In genomic region chr19:34254880-34255681, GRCm38 (mm10) we compare ENCODE assay signal across 8 mouse cellular contexts. TPM values are rescaled to one million over a fixed set of nuclear protein-coding genes. Genes with fewer than 3 reads are reported as not detected.
A peak's percentile ranks its signal among the peaks of the same experiment; 100 is the strongest.
DNase-seq lines count a peak whose midpoint lies in the region; ATAC-seq and TF ChIP-seq lines count a peak whose summit lies in the region.

Gene Acta2 (minus strand): TSS chr19:34255590.

- DNase-seq in forebrain, embryonic 11.5 days (ENCODE audit: low spot score) = no peak
- no peak for DNase-seq in forebrain, embryonic 14.5 days (ENCODE audit: low spot score)
- DNase-seq in CH12.LX (ENCODE audit: extremely low read depth) = no peak
- peak; percentile 20 for DNase-seq in gastrocnemius, adult 18-20 months (ENCODE audit: low spot score)
- no peak for DNase-seq in hindbrain, embryonic 14.5 days (ENCODE audit: low spot score)
- no peak for DNase-seq in thymus, postnatal 14 days

- H3K36me3 ChIP-seq in forebrain, embryonic 11.5 days (ENCODE audit: control insufficient read depth, insufficient read depth, low read length) = no peaks in the 10 kb centered on the region
- no peaks in the 10 kb centered on the region for H3K36me3 ChIP-seq in forebrain, embryonic 14.5 days (ENCODE audit: control insufficient read depth, insufficient read depth, low read length)
- H3K36me3 ChIP-seq in CH12.LX (replicated peaks in 1 of 2; ENCODE audit: control insufficient read depth in 1 of 2, insufficient read depth in 1 of 2, low read length in 1 of 2) = no peaks in the 10 kb centered on the region
- no peaks in the 10 kb centered on the region for H3K36me3 ChIP-seq in hindbrain, embryonic 14.5 days (replicated peaks; ENCODE audit: control insufficient read depth, insufficient read depth)
- no peaks in the 10 kb centered on the region for H3K36me3 ChIP-seq in liver, embryonic 16.5 days (ENCODE audit: control insufficient read depth, insufficient read depth)
- H3K36me3 ChIP-seq in testis, adult 2 months (ENCODE audit: control insufficient read depth, insufficient read depth, low read length) = no peaks in the 10 kb centered on the region

- TF ChIP-seq POLR2A in CH12.LX (IDR thresholded peaks at IDR 0.05; ENCODE audit: low read depth, low read length) = no peak
- TF ChIP-seq POLR2A in testis, adult 2 months (IDR thresholded peaks at IDR 0.05; ENCODE audit: control insufficient read depth, low read depth, low read length) = peak; percentile 53; the same call in 1 of the 2 replicates

- no peak within 1 kb of the TSS for H3K4me3 ChIP-seq in forebrain, embryonic 11.5 days (ENCODE audit: low read depth, low read length)
- no peak within 1 kb of the TSS for H3K4me3 ChIP-seq in forebrain, embryonic 14.5 days (ENCODE audit: low read depth, low read length)
- H3K4me3 ChIP-seq in CH12.LX (replicated peaks in 1 of 3; ENCODE audit: low read depth in 2 of 3, low read length in 2 of 3, poor library complexity in 1 of 3) = no peak within 1 kb of the TSS
- no peak within 1 kb of the TSS for H3K4me3 ChIP-seq in hindbrain, embryonic 14.5 days (replicated peaks; ENCODE audit: low read length)
- H3K4me3 ChIP-seq in liver, embryonic 16.5 days (ENCODE audit: low read depth, low read length) = no peak within 1 kb of the TSS
- H3K4me3 ChIP-seq in testis, adult 2 months (ENCODE audit: control insufficient read depth, low read depth, low read length) = peak within 1 kb of the TSS; percentile 54

- no peaks in the 10 kb centered on the region for H3K9me3 ChIP-seq in forebrain, embryonic 11.5 days (ENCODE audit: control insufficient read depth, low read length)
- no peaks in the 10 kb centered on the region for H3K9me3 ChIP-seq in forebrain, embryonic 14.5 days (replicated peaks; ENCODE audit: control insufficient read depth, low read length)
- H3K9me3 ChIP-seq in CH12.LX (replicated peaks; ENCODE audit: low read length) = no peaks in the 10 kb centered on the region
- H3K9me3 ChIP-seq in hindbrain, embryonic 14.5 days (ENCODE audit: control insufficient read depth, low read length) = no peaks in the 10 kb centered on the region
- no peaks in the 10 kb centered on the region for H3K9me3 ChIP-seq in liver, embryonic 16.5 days (replicated peaks; ENCODE audit: control insufficient read depth, low read length)

- H3K27me3 ChIP-seq in forebrain, embryonic 11.5 days (ENCODE audit: control insufficient read depth, insufficient read depth, low read length) = no peaks in the 10 kb centered on the region
- no peaks in the 10 kb centered on the region for H3K27me3 ChIP-seq in forebrain, embryonic 14.5 days (replicated peaks; ENCODE audit: control insufficient read depth, insufficient read depth, low read length)
- H3K27me3 ChIP-seq in CH12.LX (replicated peaks) = no peaks in the 10 kb centered on the region
- H3K27me3 ChIP-seq in hindbrain, embryonic 14.5 days (ENCODE audit: control insufficient read depth, insufficient read depth, low read length) = no peaks in the 10 kb centered on the region
- no peaks in the 10 kb centered on the region for H3K27me3 ChIP-seq in liver, embryonic 16.5 days (ENCODE audit: control insufficient read depth, insufficient read depth, low read depth, low read length)
- no peaks in the 10 kb centered on the region for H3K27me3 ChIP-seq in testis, adult 2 months (ENCODE audit: control insufficient read depth, insufficient read depth, low read length)

- no peak for TF ChIP-seq EP300 in CH12.LX (IDR thresholded peaks at IDR 0.05; ENCODE audit: low read length)

- TF ChIP-seq RAD21 in CH12.LX (IDR thresholded peaks at IDR 0.05; ENCODE audit: low read depth, low read length) = no peak

- ATAC-seq in forebrain, embryonic 11.5 days (replicated peaks; ENCODE audit: low FRiP score) = no peak
- no peak for ATAC-seq in forebrain, embryonic 14.5 days
- no peak for ATAC-seq in hindbrain, embryonic 14.5 days (ENCODE audit: low FRiP score)
- ATAC-seq in liver, embryonic 16.5 days (ENCODE audit: low read depth) = 0 out of 2 replicates have a peak, but pooled peaks have one; percentile 11

- H3K4me1 ChIP-seq in forebrain, embryonic 11.5 days (replicated peaks; ENCODE audit: control insufficient read depth, insufficient read depth, low read length) = no peaks in the 10 kb centered on the region
- no peaks in the 10 kb centered on the region for H3K4me1 ChIP-seq in forebrain, embryonic 14.5 days (ENCODE audit: control insufficient read depth, insufficient read depth, low read length)
- peaks cover 5 to 19% of the 10 kb centered on the region in 2 experiments; a peak in 3 of 4 replicates for H3K4me1 ChIP-seq in CH12.LX (ENCODE audit: control insufficient read depth in 1 of 2, insufficient read depth in 2 of 2)
- no peaks in the 10 kb centered on the region for H3K4me1 ChIP-seq in hindbrain, embryonic 14.5 days (replicated peaks; ENCODE audit: control insufficient read depth, insufficient read depth, low read length)
- H3K4me1 ChIP-seq in liver, embryonic 16.5 days (ENCODE audit: control insufficient read depth, low read depth, low read length) = no peaks in the 10 kb centered on the region; the same call in 1 of the 2 replicates
- H3K4me1 ChIP-seq in testis, adult 2 months (ENCODE audit: control insufficient read depth, insufficient read depth, low read length) = 0 out of 2 replicates have a peak, but pooled peaks cover 5% of the 10 kb centered on the region

- no peak within 1 kb of the TSS for H3K4me2 ChIP-seq in forebrain, embryonic 11.5 days (ENCODE audit: low read depth, low read length, severe bottlenecking)
- H3K4me2 ChIP-seq in forebrain, embryonic 14.5 days (ENCODE audit: low read length) = no peak within 1 kb of the TSS
- peak within 1 kb of the TSS; percentile 72 for H3K4me2 ChIP-seq in CH12.LX (ENCODE audit: insufficient read depth, low read depth, poor library complexity, severe bottlenecking)
- H3K4me2 ChIP-seq in hindbrain, embryonic 14.5 days (replicated peaks) = no peak within 1 kb of the TSS
- no peak within 1 kb of the TSS for H3K4me2 ChIP-seq in liver, embryonic 16.5 days (ENCODE audit: low read depth, low read length)

- dilution Hi-C loops in CH12.LX (cut with MboI; ENCODE audit: extremely low pct_ligation_motif_present, extremely low pct_unique_long_range_greater_than_20kb, low sequenced_read_pairs) = no loop called here

- WGBS in forebrain, embryonic 11.5 days = 66% methylated on average over 16 of the region's 16 CpGs
- 69% methylated on average over 16 of the region's 16 CpGs for WGBS in forebrain, embryonic 14.5 days
- 71% methylated on average over 16 of the region's 16 CpGs for WGBS in hindbrain, embryonic 14.5 days
- WGBS in liver, embryonic 16.5 days (ENCODE audit: insufficient replicate concordance) = 54% methylated on average over 16 of the region's 16 CpGs

- no peaks in the 10 kb centered on the region for H3K79me2 ChIP-seq in CH12.LX (replicated peaks; ENCODE audit: control insufficient read depth, extremely low read depth, insufficient read depth, poor library complexity, severe bottlenecking)

- H3K27ac ChIP-seq in forebrain, embryonic 11.5 days (ENCODE audit: low read depth, low read length) = no peak within 1 kb of the TSS
- H3K27ac ChIP-seq in forebrain, embryonic 14.5 days (ENCODE audit: low read depth, low read length) = no peak within 1 kb of the TSS
- H3K27ac ChIP-seq in CH12.LX (ENCODE audit: insufficient read depth, low read depth) = no peak within 1 kb of the TSS
- no peak within 1 kb of the TSS for H3K27ac ChIP-seq in hindbrain, embryonic 14.5 days
- H3K27ac ChIP-seq in liver, embryonic 16.5 days (ENCODE audit: low read length) = no peak within 1 kb of the TSS
- H3K27ac ChIP-seq in testis, adult 2 months (ENCODE audit: control insufficient read depth, insufficient read depth, low read depth, low read length) = peak within 1 kb of the TSS; percentile 72

- no peak for TF ChIP-seq CTCF in CH12.LX (conservative IDR thresholded peaks at IDR 0.05 in 1 of 2, IDR thresholded peaks at IDR 0.05 in 1 of 2; ENCODE audit: low read depth in 2 of 2, low read length in 2 of 2)
- TF ChIP-seq CTCF in testis, adult 2 months (IDR thresholded peaks at IDR 0.05; ENCODE audit: control insufficient read depth, insufficient read depth, insufficient replicate concordance, low read depth, low read length) = no peak

- in situ Hi-C loops in CH12.LX (cut with MboI; ENCODE audit: low pct_ligation_motif_present, low pct_unique_long_range_greater_than_20kb, low sequenced_read_pairs) = no loop called here

- no peak within 1 kb of the TSS for H3K9ac ChIP-seq in forebrain, embryonic 11.5 days (ENCODE audit: low read length)
- H3K9ac ChIP-seq in forebrain, embryonic 14.5 days (ENCODE audit: low read length) = no peak within 1 kb of the TSS
- H3K9ac ChIP-seq in CH12.LX (ENCODE audit: insufficient read depth, low read depth) = no peak within 1 kb of the TSS
- H3K9ac ChIP-seq in hindbrain, embryonic 14.5 days = no peak within 1 kb of the TSS
- H3K9ac ChIP-seq in liver, embryonic 16.5 days (ENCODE audit: low read depth, low read length) = no peak within 1 kb of the TSS

TF ChIP-seq in CH12.LX, 34 proteins besides CTCF, POLR2A, EP300 and RAD21:
- TF ChIP-seq MAX (IDR thresholded peaks at IDR 0.05; ENCODE audit: low read length) (no peak), JUND (conservative IDR thresholded peaks at IDR 0.05; ENCODE audit: low read depth, low read length) (no peak), MYC (IDR thresholded peaks at IDR 0.05; ENCODE audit: low read depth, low read length) (no peak), TBP (conservative IDR thresholded peaks at IDR 0.05; ENCODE audit: low read depth, low read length) (no peak), RCOR1 (conservative IDR thresholded peaks at IDR 0.05; ENCODE audit: low read depth, low read length) (no peak), CHD1 (IDR thresholded peaks at IDR 0.05; ENCODE audit: low read depth, low read length) (no peak), HCFC1 (IDR thresholded peaks at IDR 0.05; ENCODE audit: low read depth, low read length) (no peak), IRF4 (IDR thresholded peaks at IDR 0.05; ENCODE audit: low read depth, low read length) (no peak), ZKSCAN1 (IDR thresholded peaks at IDR 0.05; ENCODE audit: borderline replicate concordance, low read depth, low read length) (no peak)

RNA-seq across cellular contexts. Expression of gene Acta2, which starts in this region (rescaled TPM):
- polyA plus RNA-seq in forebrain, embryonic 11.5 days (2014; fragmentation: Nextera tagmentation; extraction: Ambion mirVana) = 21.1 and 22.7 TPM in 2 replicates
- 9.9 and 13.9 TPM in 2 replicates for polyA plus RNA-seq in forebrain, embryonic 14.5 days (2014; fragmentation: Nextera tagmentation; extraction: Ambion mirVana)
- total RNA-seq in CH12.LX (2012; rRNA removed) (not detected in 2 replicates), CH12.LX (2014; rRNA removed) (0.13 TPM in 1 of 2 replicates, not detected in the other)
- polyA plus RNA-seq in CH12.LX (2012; ENCODE audit: insufficient read length, low read depth) = 0.31 and 0.52 TPM in 2 replicates
- total RNA-seq in gastrocnemius, adult 18-20 months (2021) = 10 to 100 TPM; 51.7 to 82.1 TPM
- 19.5 and 22.2 TPM in 2 replicates for polyA plus RNA-seq in hindbrain, embryonic 14.5 days (2014; fragmentation: Nextera tagmentation; extraction: Ambion mirVana)
- 18.4 and 28.0 TPM in 2 replicates for polyA plus RNA-seq in liver, embryonic 16.5 days (2015; fragmentation: Nextera tagmentation; extraction: Ambion mirVana)
- 90.9 and 175 TPM in 2 replicates for polyA plus RNA-seq in testis, adult 2 months (2012; rRNA removed)

Comparison
In these comparisons a context has a peak if more than half of its experiments do, and no peak if none do; other contexts are left out.
1. RNA of gene Acta2 (total RNA-seq): 51.7 to 82.1 TPM in gastrocnemius, adult 18-20 months; 0.13 TPM in CH12.LX; every median in the first group is over 10 times any median in the second.